Mouse (Mus musculus) CH12.LX (cell line): Measurements from ENCODE around the gene Naa60. TPM values are rescaled to one million over a fixed set of nuclear protein-coding genes. Genes with fewer than 3 reads are reported as not detected.

ENCODE experiments used
- DNase-seq: peaks from one replicate; pipeline ENCODE4 v3.0.0-alpha.2; 2013; ENCODE audit errors: extremely low read depth
- H3K27ac ChIP-seq: 2 replicates; pipeline ENCODE4 v1.5.1; 2012; ENCODE audit warnings: low read depth, mild to moderate bottlenecking, control low read depth, moderate library complexity; ENCODE audit not compliant: insufficient read depth
- H3K27me3 ChIP-seq: replicated peaks from 2 replicates; pipeline ENCODE3; 2012; ENCODE audit warnings: inconsistent platforms
- H3K36me3 ChIP-seq, 2 experiments: replicated peaks in 1 of 2; 2 replicates each; pipeline versions ENCODE3 to v1.6.1; 2012; ENCODE audit warnings: inconsistent platforms in 1 of 2, low read length in 1 of 2, mild to moderate bottlenecking in 1 of 2, mixed read lengths in 1 of 2, moderate library complexity in 1 of 2; ENCODE audit not compliant: control insufficient read depth in 1 of 2, insufficient read depth in 1 of 2
- H3K4me1 ChIP-seq, 2 experiments: 2 replicates each; pipeline ENCODE4 v1.6.1; 2012; ENCODE audit warnings: inconsistent platforms in 1 of 2, moderate library complexity in 1 of 2; ENCODE audit not compliant: insufficient read depth in 2 of 2, control insufficient read depth in 1 of 2
- H3K4me2 ChIP-seq: 2 replicates; pipeline ENCODE4 v1.6.1; 2012; ENCODE audit warnings: low read depth, mild to moderate bottlenecking, control low read depth; ENCODE audit not compliant: poor library complexity, insufficient read depth, severe bottlenecking
- H3K4me3 ChIP-seq, 3 experiments: fragments of 150-350 bp in 1 of 3; sonication (generic) in 1 of 3; replicated peaks in 1 of 3; 2 replicates each; pipeline versions ENCODE3 to v1.5.1; 2011 to 2012; ENCODE audit warnings: low read depth in 2 of 3, low read length in 2 of 3, mild to moderate bottlenecking in 2 of 3, moderate library complexity in 2 of 3, control low read depth in 1 of 3, improper control_type of control experiment in 1 of 3, inconsistent platforms in 1 of 3, mixed read lengths in 1 of 3; ENCODE audit not compliant: poor library complexity in 1 of 3
- H3K79me2 ChIP-seq: replicated peaks from 2 replicates; pipeline ENCODE4 v1.6.1; 2012; ENCODE audit warnings: mild to moderate bottlenecking, moderate library complexity; ENCODE audit not compliant: control insufficient read depth, poor library complexity, insufficient read depth, severe bottlenecking; ENCODE audit errors: extremely low read depth
- H3K9ac ChIP-seq: 2 replicates; pipeline ENCODE4 v1.6.1; 2012; ENCODE audit warnings: low read depth, mild to moderate bottlenecking, control low read depth, moderate library complexity; ENCODE audit not compliant: insufficient read depth
- H3K9me3 ChIP-seq: replicated peaks from 2 replicates; pipeline ENCODE3; 2012; ENCODE audit warnings: low read length, inconsistent platforms, mixed read lengths
- CTCF ChIP-seq, 2 experiments: IDR thresholded peaks in 1 of 2; conservative IDR thresholded peaks in 1 of 2; 2 replicates each; pipeline ENCODE4 v1.5.1; 2011 to 2012; ENCODE audit warnings: low read depth in 2 of 2, low read length in 2 of 2, improper control_type of control experiment in 1 of 2, inconsistent platforms in 1 of 2, mild to moderate bottlenecking in 1 of 2, moderate library complexity in 1 of 2
- ELF1 ChIP-seq: IDR thresholded peaks from 2 replicates; pipeline ENCODE4 v1.6.1; 2014; ENCODE audit warnings: low read depth, mild to moderate bottlenecking, inconsistent platforms, low read length, improper control_type of control experiment
- EP300 ChIP-seq: IDR thresholded peaks from 2 replicates; pipeline ENCODE4 v1.6.1; 2011; ENCODE audit warnings: low read length, improper control_type of control experiment
- GABPA ChIP-seq: IDR thresholded peaks from 2 replicates; pipeline ENCODE4 v1.6.1; 2012; ENCODE audit warnings: low read depth, low read length, improper control_type of control experiment, inconsistent platforms; ENCODE audit not compliant: insufficient replicate concordance
- HCFC1 ChIP-seq: IDR thresholded peaks from 2 replicates; pipeline ENCODE4 v1.6.1; 2012; ENCODE audit warnings: low read depth, mild to moderate bottlenecking, inconsistent platforms, low read length, improper control_type of control experiment
- JUN ChIP-seq: IDR thresholded peaks from 2 replicates; pipeline ENCODE4 v1.6.1; 2011; ENCODE audit warnings: low read depth, mild to moderate bottlenecking, low read length, improper control_type of control experiment, moderate library complexity; ENCODE audit not compliant: insufficient read depth
- JUND ChIP-seq: conservative IDR thresholded peaks from 2 replicates; pipeline ENCODE4 v1.6.1; 2011; ENCODE audit warnings: low read depth, low read length, improper control_type of control experiment
- KAT2A ChIP-seq: IDR thresholded peaks from 2 replicates; pipeline ENCODE4 v1.6.1; 2012; ENCODE audit warnings: low read length, improper control_type of control experiment, inconsistent platforms; ENCODE audit not compliant: insufficient replicate concordance
- MAFK ChIP-seq: IDR thresholded peaks from 2 replicates; pipeline ENCODE4 v1.6.1; 2011; ENCODE audit warnings: low read length, improper control_type of control experiment; ENCODE audit not compliant: insufficient replicate concordance
- MAX ChIP-seq: IDR thresholded peaks from 2 replicates; pipeline ENCODE4 v1.6.1; 2011; ENCODE audit warnings: low read length, improper control_type of control experiment
- MXI1 ChIP-seq: IDR thresholded peaks from 2 replicates; pipeline ENCODE4 v1.6.1; 2011; ENCODE audit warnings: mild to moderate bottlenecking, low read depth, low read length, improper control_type of control experiment
- NELFE ChIP-seq: IDR thresholded peaks from 2 replicates; pipeline ENCODE4 v1.6.1; 2011; ENCODE audit warnings: low read depth, low read length, improper control_type of control experiment
- NRF1 ChIP-seq: IDR thresholded peaks from 2 replicates; pipeline ENCODE4 v1.6.1; 2014; ENCODE audit warnings: low read depth, mild to moderate bottlenecking, inconsistent platforms, low read length, improper control_type of control experiment, moderate library complexity
- RAD21 ChIP-seq: IDR thresholded peaks from 2 replicates; pipeline ENCODE4 v1.6.1; 2011; ENCODE audit warnings: low read depth, mild to moderate bottlenecking, low read length, improper control_type of control experiment, moderate library complexity
- SIN3A ChIP-seq: IDR thresholded peaks from 2 replicates; pipeline ENCODE4 v1.6.1; 2012; ENCODE audit warnings: low read length, improper control_type of control experiment, inconsistent platforms
- SMC3 ChIP-seq: IDR thresholded peaks from 2 replicates; pipeline ENCODE4 v1.6.1; 2011; ENCODE audit warnings: low read depth, low read length, improper control_type of control experiment
- TBP ChIP-seq: conservative IDR thresholded peaks from 2 replicates; pipeline ENCODE4 v1.6.1; 2011; ENCODE audit warnings: low read depth, low read length, improper control_type of control experiment
- USF1 ChIP-seq: IDR thresholded peaks from 2 replicates; pipeline ENCODE4 v1.6.1; 2014; ENCODE audit warnings: low read depth, mild to moderate bottlenecking, inconsistent platforms, low read length, improper control_type of control experiment
- ZC3H11A ChIP-seq: IDR thresholded peaks from 2 replicates; pipeline ENCODE4 v1.6.1; 2012; ENCODE audit warnings: low read depth, mild to moderate bottlenecking, inconsistent platforms, low read length, improper control_type of control experiment
- ZNF384 ChIP-seq: IDR thresholded peaks from 2 replicates; pipeline ENCODE4 v1.6.1; 2012; ENCODE audit warnings: low read depth, low read length, improper control_type of control experiment, inconsistent platforms
- dilution Hi-C: fragments of 300-500 bp; cut with MboI; formaldehyde crosslinking; loops from 2 replicates; pipeline ENCODE4 v1.14.3; 2020; ENCODE audit warnings: low sequenced_read_pairs; ENCODE audit not compliant: extremely low pct_unique_long_range_greater_than_20kb, extremely low pct_ligation_motif_present
- in situ Hi-C: fragments of 300-500 bp; cut with MboI; formaldehyde crosslinking; loops from 3 replicates; pipeline ENCODE4 v1.14.3; 2019; ENCODE audit warnings: low sequenced_read_pairs, low pct_ligation_motif_present, low pct_unique_long_range_greater_than_20kb, mixed read lengths
- polyA plus RNA-seq: library from polyadenylated mRNA; unstranded; fragments of >175 nt; gene quantifications from 2 replicates; pipeline ENCODE4 v1.2.1, GENCODE M21; 2012; ENCODE audit warnings: low read depth; ENCODE audit not compliant: insufficient read length
- total RNA-seq, 2 experiments: library from RNA; depleted of rRNA; stranded (reverse); fragments of 300-350 nt in 1 of 2; fragments of >200 nt in 1 of 2; gene quantifications; 2 replicates each; pipeline ENCODE4 v1.2.3; 2012 to 2014

Naa60 gene
- total and polyA plus RNA-seq, 3 experiments = 26.4 to 81.5 (median 31.9) TPM

GRCm38 (mm10) chr16:3835461-3835860 lies 36.7 kb upstream of the Naa60 start:
- no peaks in the 10 kb centered on the region for H3K36me3 ChIP-seq
- no peak overlapping the region for H3K4me3 ChIP-seq
- no peak for TF ChIP-seq HCFC1
- TF ChIP-seq NRF1 = no peak
- no peak for TF ChIP-seq EP300
- TF ChIP-seq ZNF384 = no peak
- no peak for TF ChIP-seq ELF1
- TF ChIP-seq SIN3A = no peak
- no peak for TF ChIP-seq KAT2A
- TF ChIP-seq MAFK = no peak
- no peak for TF ChIP-seq ZC3H11A
- no peak for TF ChIP-seq USF1
- no peak for TF ChIP-seq JUND
- TF ChIP-seq MAX = no peak
- dilution Hi-C loops = no loop called here
- H3K27ac ChIP-seq = no peak overlapping the region
- DNase-seq = no peak
- no peak overlapping the region for H3K4me2 ChIP-seq
- in situ Hi-C loops = loop anchor here (5.0 to 25.0 kb wide), 2 partner anchors 227 to 452 kb away; no protein-coding TSS in a partner anchor
- no peaks in the 10 kb centered on the region for H3K9me3 ChIP-seq
- no peaks in the 10 kb centered on the region for H3K79me2 ChIP-seq
- no peak overlapping the region for H3K9ac ChIP-seq
- H3K4me1 ChIP-seq = peaks cover 0 to 3% of the 10 kb centered on the region in 2 experiments; a peak in 1 of 4 replicates
- H3K27me3 ChIP-seq = no peaks in the 10 kb centered on the region

GRCm38 (mm10) chr16:3839157-3839885 lies 32.9 kb upstream of the Naa60 start:
- Histone ChIP-seq H3K4me2 (no peak overlapping the region), H3K79me2 (no peaks in the 10 kb centered on the region), H3K36me3 (no peaks in the 10 kb centered on the region), H3K27me3 (no peaks in the 10 kb centered on the region), H3K9me3 (no peaks in the 10 kb centered on the region), H3K4me1 (peaks cover 3 to 7% of the 10 kb centered on the region in 2 experiments; a peak in 2 of 4 replicates), H3K9ac (no peak overlapping the region), H3K27ac (no peak overlapping the region), H3K4me3 (no peak overlapping the region)
- dilution Hi-C loops = no loop called here
- TF ChIP-seq ZC3H11A (peak; percentile 40; the same call in 1 of the 2 replicates), RAD21 (peak; percentile 98), JUN (no peak), MAX (0 out of 2 replicates have a peak, but pooled peaks have one; percentile 35), GABPA (no peak), TBP (no peak), SMC3 (peak; percentile 82), MXI1 (no peak), NELFE (peak; percentile 44; the same call in 1 of the 2 replicates), CTCF (conservative IDR thresholded peaks at IDR 0.05 in 1 of 2, IDR thresholded peaks at IDR 0.05 in 1 of 2; ENCODE audit: low read depth in 2 of 2, low read length in 2 of 2) (peak; percentile 12 to 90; a peak in 2 of 4 replicates), ELF1 (no peak), NRF1 (peak; percentile 50; the same call in 1 of the 2 replicates), JUND (no peak)
- in situ Hi-C loops = loop anchor here (5.0 to 25.0 kb wide), 2 partner anchors 223 to 448 kb away; no protein-coding TSS in a partner anchor
- peak; percentile 38 for DNase-seq
